Mouse (Mus musculus) megakaryocyte, embryonic 14.5 days (primary cell): ENCODE measurements at regions not wholly inside any gene's neighbourhood (a gene's known extent, or its start where the extent isn't known, plus 50 kb on each side); places are given as distances from the start of the nearest gene placed in this dataset.

Source experiments
- H3K27me3 ChIP-seq: replicated peaks from 2 replicates; pipeline ENCODE3; 2012; ENCODE audit warnings: inconsistent platforms
- H3K36me3 ChIP-seq: replicated peaks from 2 replicates; pipeline ENCODE3; 2012; ENCODE audit warnings: low read length, inconsistent platforms, mixed read lengths
- H3K4me1 ChIP-seq: 2 replicates; pipeline ENCODE4 v1.6.1; 2012; ENCODE audit warnings: inconsistent platforms
- H3K4me3 ChIP-seq: replicated peaks from 2 replicates; pipeline ENCODE3; 2012; ENCODE audit warnings: moderate library complexity, mild to moderate bottlenecking, inconsistent platforms
- H3K9me3 ChIP-seq: 2 replicates; pipeline ENCODE4 v1.6.1; 2012; ENCODE audit warnings: inconsistent platforms
- FLI1 ChIP-seq: IDR thresholded peaks from 2 replicates; pipeline ENCODE4 v1.6.1; 2012; ENCODE audit warnings: low read length, inconsistent platforms, mixed read lengths
- GATA1 ChIP-seq: IDR thresholded peaks from 3 replicates; pipeline ENCODE4 v1.6.1; 2012; ENCODE audit warnings: mixed read lengths, low read length, inconsistent platforms, borderline replicate concordance

GRCm38 (mm10) chr4:88951034-88951336 lies 71.0 kb upstream of the Ifne start:
- no peak overlapping the region for H3K4me3 ChIP-seq
- H3K27me3 ChIP-seq = no peaks in the 10 kb centered on the region
- TF ChIP-seq FLI1 (no peak), GATA1 (no peak)
- H3K9me3 ChIP-seq = no peaks in the 10 kb centered on the region
- peaks cover 46% of the 10 kb centered on the region for H3K4me1 ChIP-seq
- H3K36me3 ChIP-seq = no peaks in the 10 kb centered on the region

GRCm38 (mm10) chr4:88950181-88951033 lies 70.4 kb upstream of the Ifne start:
- TF ChIP-seq GATA1 (no peak), FLI1 (no peak)
- Histone ChIP-seq H3K9me3 (no peaks in the 10 kb centered on the region), H3K4me1 (peaks cover 41% of the 10 kb centered on the region), H3K36me3 (no peaks in the 10 kb centered on the region), H3K4me3 (no peak overlapping the region), H3K27me3 (no peaks in the 10 kb centered on the region)

- no peaks in the 10 kb centered on the region for H3K9me3 ChIP-seq
- H3K36me3 ChIP-seq = no peaks in the 10 kb centered on the region
- TF ChIP-seq GATA1 = no peak
- TF ChIP-seq FLI1 = no peak
- no peak overlapping the region for H3K4me3 ChIP-seq
- H3K4me1 ChIP-seq = peaks cover 27% of the 10 kb centered on the region
- H3K27me3 ChIP-seq = no peaks in the 10 kb centered on the region
These were observed 68.2 kb upstream of the Ifne start for GRCm38 (mm10) chr4:88948027-88948859.

DNA sequence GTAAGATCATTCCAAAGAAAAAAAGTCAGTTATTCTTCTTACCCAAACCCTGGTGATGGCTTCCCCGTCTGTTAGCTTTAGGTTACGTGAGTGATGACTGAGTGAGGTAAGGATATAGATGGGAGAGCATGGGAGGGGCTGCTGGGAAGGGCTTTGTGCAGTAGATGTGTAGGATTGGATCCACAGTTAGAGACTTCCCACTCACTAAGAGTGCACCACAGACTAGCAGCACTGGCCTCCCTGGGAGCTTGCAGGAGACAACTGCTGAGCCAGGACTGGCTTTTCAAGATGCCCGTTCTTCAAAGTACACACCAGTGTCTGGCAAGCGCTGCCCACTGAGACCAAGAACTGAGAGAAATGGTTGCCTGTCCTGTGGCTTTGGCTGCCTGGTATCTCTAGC lies 62.0 kb upstream of the Ifne start:
- Histone ChIP-seq H3K36me3 (no peaks in the 10 kb centered on the region), H3K4me3 (no peak overlapping the region), H3K27me3 (no peaks in the 10 kb centered on the region), H3K9me3 (no peaks in the 10 kb centered on the region), H3K4me1 (peaks cover 9% of the 10 kb centered on the region; the same call in 1 of the 2 replicates)
- TF ChIP-seq FLI1 (no peak), GATA1 (no peak)

DNA sequence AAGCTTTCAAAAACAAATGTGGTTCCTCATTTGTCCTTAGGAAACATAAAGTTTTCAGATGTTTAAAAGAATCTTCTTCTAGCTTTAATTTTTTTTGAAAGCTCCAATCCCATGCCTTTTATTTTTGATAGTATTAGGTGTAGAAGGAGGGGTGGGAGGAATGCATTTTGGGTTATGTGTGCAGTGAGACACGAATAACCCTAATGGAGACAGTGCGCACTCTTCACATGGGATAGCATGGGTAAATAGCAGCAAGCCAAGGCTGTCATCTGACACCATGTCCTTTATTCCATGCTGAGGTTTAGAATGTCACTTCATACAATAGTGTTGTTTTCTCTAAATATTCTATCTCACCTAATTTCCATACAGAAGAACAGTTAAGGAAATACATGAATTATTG lies 60.7 kb upstream of the Ifne start:
- no peaks in the 10 kb centered on the region for H3K9me3 ChIP-seq
- no peaks in the 10 kb centered on the region for H3K36me3 ChIP-seq
- H3K4me1 ChIP-seq = peaks cover 12% of the 10 kb centered on the region; the same call in 1 of the 2 replicates
- H3K27me3 ChIP-seq = no peaks in the 10 kb centered on the region
- TF ChIP-seq GATA1 (no peak), FLI1 (no peak)
- H3K4me3 ChIP-seq = peak overlapping the region; percentile 30

GRCm38 (mm10) chr4:88939397-88939796 lies 59.4 kb upstream of the Ifne start:
- no peak for TF ChIP-seq GATA1
- no peak for TF ChIP-seq FLI1
- Histone ChIP-seq H3K4me3 (no peak overlapping the region), H3K27me3 (no peaks in the 10 kb centered on the region), H3K4me1 (peaks cover 18% of the 10 kb centered on the region), H3K9me3 (no peaks in the 10 kb centered on the region), H3K36me3 (peaks cover 4% of the 10 kb centered on the region)

DNA sequence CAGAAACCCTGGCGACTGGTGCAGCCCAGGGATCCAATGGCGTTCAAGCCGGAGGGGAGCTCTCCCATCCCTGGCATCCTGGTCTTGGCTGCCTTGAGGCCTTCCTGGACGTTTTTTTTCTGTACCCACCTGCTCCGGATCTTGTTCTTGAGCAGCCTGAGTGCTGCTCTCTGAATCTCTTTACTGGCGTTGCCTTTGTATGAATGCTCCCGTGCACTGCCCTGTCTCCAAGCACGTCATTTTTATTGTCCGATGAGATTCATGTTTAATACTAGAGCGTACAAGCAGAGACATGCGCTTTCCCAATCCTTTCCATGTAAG lies 58.7 kb upstream of the Ifne start:
- H3K4me3 ChIP-seq = peak overlapping the region; percentile 98
- no peaks in the 10 kb centered on the region for H3K9me3 ChIP-seq
- peaks cover 18% of the 10 kb centered on the region for H3K4me1 ChIP-seq
- H3K36me3 ChIP-seq = peaks cover 4% of the 10 kb centered on the region
- no peak for TF ChIP-seq FLI1
- no peak for TF ChIP-seq GATA1
- H3K27me3 ChIP-seq = no peaks in the 10 kb centered on the region

DNA sequence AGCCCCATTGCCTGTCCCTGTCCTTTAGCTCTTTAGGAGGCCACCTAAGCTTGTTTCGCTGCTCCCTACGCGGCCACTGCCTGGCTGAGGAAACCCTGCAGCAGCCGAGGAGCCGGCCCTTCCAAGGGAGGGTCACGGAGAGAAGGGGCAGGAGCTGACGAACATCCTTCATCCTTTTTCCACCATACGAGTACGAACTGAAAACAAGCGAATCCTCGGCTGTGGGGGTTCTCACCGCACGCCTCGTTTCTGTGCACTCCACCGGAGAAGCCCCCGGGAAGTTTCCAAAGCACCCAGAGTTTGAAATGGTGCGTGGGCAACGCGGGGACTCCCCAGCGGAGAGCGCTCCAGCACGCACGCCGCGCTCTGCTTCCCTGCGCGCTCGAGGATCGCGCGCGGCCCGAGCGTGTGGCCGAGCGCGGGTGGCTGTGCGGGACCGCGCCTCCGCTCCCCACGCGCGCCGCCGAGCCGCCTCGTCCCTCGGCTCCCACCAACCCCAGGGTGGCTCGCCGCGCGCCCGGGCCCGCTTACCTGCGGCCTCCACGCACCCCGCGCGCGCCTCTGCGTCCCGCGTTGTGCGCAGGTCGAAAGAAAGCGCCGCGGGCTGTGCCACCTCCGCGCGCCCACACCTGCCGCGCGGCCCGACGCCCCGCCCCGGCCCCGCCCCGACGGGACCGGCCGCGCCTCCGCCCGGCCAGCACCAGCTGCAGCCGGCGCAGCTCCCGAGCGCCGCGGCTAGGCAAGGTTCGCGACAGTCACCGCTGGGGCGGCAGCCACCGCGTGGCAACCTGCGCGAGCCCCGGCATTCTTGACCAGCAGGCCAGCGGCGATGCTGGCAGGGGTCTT lies 58.1 kb upstream of the Ifne start:
- no peak for TF ChIP-seq FLI1
- TF ChIP-seq GATA1 = no peak
- Histone ChIP-seq H3K9me3 (no peaks in the 10 kb centered on the region), H3K4me3 (peak overlapping the region; percentile 98), H3K27me3 (no peaks in the 10 kb centered on the region), H3K4me1 (peaks cover 18% of the 10 kb centered on the region), H3K36me3 (peaks cover 4% of the 10 kb centered on the region)

GRCm38 (mm10) chr4:88936976-88937375 lies 57.0 kb upstream of the Ifne start:
- H3K4me1 ChIP-seq = peaks cover 19% of the 10 kb centered on the region
- TF ChIP-seq FLI1 (no peak), GATA1 (no peak)
- no peaks in the 10 kb centered on the region for H3K27me3 ChIP-seq
- H3K36me3 ChIP-seq = peaks cover 7% of the 10 kb centered on the region
- no peaks in the 10 kb centered on the region for H3K9me3 ChIP-seq
- peak overlapping the region; percentile 98 for H3K4me3 ChIP-seq
